Mouse (Mus musculus) heart, embryonic 11.5 days (tissue): Measurements from ENCODE around the gene Pepd. TPM values are rescaled to one million over a fixed set of nuclear protein-coding genes. Genes with fewer than 3 reads are reported as not detected.

Experiments used
- ATAC-seq: fragments of 200-750 bp; cut with Nextera tagmentation; replicated peaks from 2 replicates; pipeline ENCODE4 v1.8.0; 2017; ENCODE audit warnings: moderate library complexity; ENCODE audit not compliant: insufficient number of reproducible peaks, low FRiP score, low TSS enrichment
- H3K27ac ChIP-seq: fragments of 300-500 bp; sonication (generic); 2 replicates; pipeline ENCODE4 v1.5.1; 2014; ENCODE audit warnings: mild to moderate bottlenecking, low read depth, low read length
- H3K27me3 ChIP-seq: fragments of 300-500 bp; sonication (generic); 2 replicates; pipeline ENCODE4 v1.6.1; 2014; ENCODE audit warnings: mild to moderate bottlenecking, low read length, mixed read lengths; ENCODE audit not compliant: control insufficient read depth, insufficient read depth
- H3K36me3 ChIP-seq: fragments of 300-500 bp; sonication (generic); 2 replicates; pipeline ENCODE4 v1.6.1; 2014; ENCODE audit warnings: mild to moderate bottlenecking, low read length, moderate library complexity, mixed read lengths; ENCODE audit not compliant: control insufficient read depth, insufficient read depth
- H3K4me1 ChIP-seq: fragments of 300-500 bp; sonication (generic); 2 replicates; pipeline ENCODE4 v1.6.1; 2014; ENCODE audit warnings: low read length; ENCODE audit not compliant: control insufficient read depth, insufficient read depth
- H3K4me2 ChIP-seq: fragments of 300-500 bp; sonication (generic); 2 replicates; pipeline ENCODE4 v1.6.1; 2014; ENCODE audit warnings: mild to moderate bottlenecking, moderate library complexity
- H3K4me3 ChIP-seq: fragments of 300-500 bp; sonication (generic); 2 replicates; pipeline ENCODE4 v1.5.1; 2014; ENCODE audit warnings: low read depth, low read length
- H3K9ac ChIP-seq: fragments of 300-500 bp; sonication (generic); 2 replicates; pipeline ENCODE4 v1.6.1; 2014; ENCODE audit warnings: mild to moderate bottlenecking, low read depth, low read length, moderate library complexity
- H3K9me3 ChIP-seq: fragments of 300-500 bp; sonication (generic); replicated peaks from 2 replicates; pipeline ENCODE4 v1.6.1; 2016; ENCODE audit warnings: low read length; ENCODE audit not compliant: control insufficient read depth
- WGBS: fragments of 180-500 bp; shearing (Covaris S2); extraction: QIAGEN DNeasy Blood & Tissue Kit; methylation state at CpG from one replicate; pipeline ENCODE4 v1.1.7; 2014; ENCODE audit not compliant: insufficient replicate concordance; 5-methylcytosine and 5-hydroxymethylcytosine counted together
- microRNA-seq: library from miRNA; unstranded; fragments of <30 nt; microRNA quantifications from one replicate; pipeline ENCODE4, GENCODE M21; 2016; ENCODE audit warnings: borderline number of aligned reads
- polyA plus RNA-seq: library from polyadenylated mRNA; unstranded; fragments of >200 nt; fragmentation: Nextera tagmentation; extraction: Ambion mirVana; gene quantifications from 2 replicates; pipeline ENCODE4 v1.2.1, GENCODE M21; 2014

Pepd gene
- polyA plus RNA-seq, 1 experiment from 2014 or later = 54.0 TPM

GRCm38 (mm10) chr7:35086271-35086861 is 174.2 kb downstream of the Pepd start:
- Histone ChIP-seq H3K4me3 (peak overlapping the region; percentile 25), H3K4me1 (peaks cover 6% of the 10 kb centered on the region; the same call in 1 of the 2 replicates), H3K27ac (no peak overlapping the region), H3K9me3 (no peaks in the 10 kb centered on the region), H3K36me3 (no peaks in the 10 kb centered on the region), H3K9ac (no peak overlapping the region; the same call in 1 of the 2 replicates), H3K27me3 (peaks cover 3% of the 10 kb centered on the region; the same call in 1 of the 2 replicates), H3K4me2 (peak overlapping the region; percentile 64)
- ATAC-seq = no peak
- WGBS = 2% methylated on average over 21 of the region's 21 CpGs

GRCm38 (mm10) chr7:35090550-35090949 is 178.4 kb downstream of the Pepd start:
- peaks cover 3% of the 10 kb centered on the region; the same call in 1 of the 2 replicates for H3K27me3 ChIP-seq
- 61% methylated on average over 5 of the region's 5 CpGs for WGBS

More at GRCm38 (mm10) chr7:35090550-35090949, 178.4 kb downstream of the Pepd start:
- no peak for ATAC-seq
- Histone ChIP-seq H3K9me3 (no peaks in the 10 kb centered on the region), H3K9ac (no peak overlapping the region), H3K4me3 (no peak overlapping the region), H3K4me1 (peaks cover 5% of the 10 kb centered on the region; the same call in 1 of the 2 replicates), H3K36me3 (no peaks in the 10 kb centered on the region), H3K4me2 (no peak overlapping the region), H3K27ac (no peak overlapping the region)

Small RNA genes within 50 kb of the gene (microRNA-seq; reads per million reads assigned to microRNA genes)
- not detected for gene Gm25033

Other genes with a start within 250 kb of the Pepd start
- 1.2 and 1.6 TPM in 2 replicates for gene Chst8, start 99.7 kb upstream of the Pepd start, polyA plus RNA-seq
- gene Cebpg, start 144.2 kb downstream of the Pepd start, polyA plus RNA-seq = 13.9 and 16.1 TPM in 2 replicates
- gene Cebpa, start 206.9 kb downstream of the Pepd start, polyA plus RNA-seq = 0.08 and 0.47 TPM in 2 replicates